Mouse (Mus musculus): Measurements from ENCODE around the gene Slc26a3.
A peak's percentile ranks its signal among the peaks of the same experiment; 100 is the strongest.
"Not testable (repeated sequence)": the region's sequence is repeated elsewhere in the genome, so short reads cannot be mapped to it uniquely, and the experiment has no call there.

The Slc26a3 gene

DNA sequence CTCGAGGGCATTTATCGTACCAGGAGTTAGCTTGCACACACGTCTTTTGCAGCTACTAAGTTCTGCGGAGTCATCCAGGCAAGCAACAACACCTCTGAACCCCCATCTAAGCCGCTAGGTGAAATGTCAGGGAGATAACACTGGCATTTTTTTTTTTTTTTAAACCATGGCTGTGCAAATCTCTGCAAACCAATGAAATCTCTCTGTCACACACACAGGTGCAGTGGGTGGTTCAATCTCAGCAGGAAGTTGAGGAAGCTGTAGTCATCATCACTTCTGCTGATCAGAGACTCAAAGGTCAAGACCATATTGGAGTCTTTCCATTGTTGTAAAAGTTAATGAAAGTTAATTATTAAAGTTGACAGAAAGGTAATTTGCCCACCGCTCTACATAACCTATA, 47.1 kb downstream of the Slc26a3 start:
- DNase-seq = no peak

DNA sequence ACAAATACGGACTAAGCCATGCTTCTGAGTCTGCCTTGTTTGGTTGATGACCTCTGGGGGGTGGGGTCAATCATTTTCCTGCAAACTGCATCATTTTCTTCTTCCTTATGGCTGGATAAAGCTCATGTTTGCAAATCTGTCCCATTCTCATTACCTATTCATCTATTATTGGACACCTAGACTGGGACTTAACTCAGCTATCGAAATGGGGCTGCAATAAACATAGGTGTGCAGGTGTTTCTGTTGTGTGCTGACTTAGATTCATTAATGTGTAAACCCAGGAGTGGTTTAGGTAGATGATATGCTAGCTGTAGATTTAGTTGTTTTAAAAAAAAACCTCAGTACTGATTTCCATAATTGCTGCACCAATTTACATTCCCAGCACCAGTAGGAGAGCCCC, 48.9 kb downstream of the Slc26a3 start:
- no peak for DNase-seq

- peak; percentile 5 for DNase-seq
These were observed 53.5 kb downstream of the Slc26a3 start for GRCm38 (mm10) chr12:31444131-31444546.

- peak; percentile 9 for DNase-seq
These were observed 54.2 kb downstream of the Slc26a3 start for GRCm38 (mm10) chr12:31444827-31445226.

- DNase-seq = no peak
These were observed 58.7 kb downstream of the Slc26a3 start for GRCm38 (mm10) chr12:31449341-31449740.

GRCm38 (mm10) chr12:31456271-31456670, 65.6 kb downstream of the Slc26a3 start:
- DNase-seq = no peak

- no peak for DNase-seq
These were observed 67.8 kb downstream of the Slc26a3 start for GRCm38 (mm10) chr12:31458474-31458873.

DNA sequence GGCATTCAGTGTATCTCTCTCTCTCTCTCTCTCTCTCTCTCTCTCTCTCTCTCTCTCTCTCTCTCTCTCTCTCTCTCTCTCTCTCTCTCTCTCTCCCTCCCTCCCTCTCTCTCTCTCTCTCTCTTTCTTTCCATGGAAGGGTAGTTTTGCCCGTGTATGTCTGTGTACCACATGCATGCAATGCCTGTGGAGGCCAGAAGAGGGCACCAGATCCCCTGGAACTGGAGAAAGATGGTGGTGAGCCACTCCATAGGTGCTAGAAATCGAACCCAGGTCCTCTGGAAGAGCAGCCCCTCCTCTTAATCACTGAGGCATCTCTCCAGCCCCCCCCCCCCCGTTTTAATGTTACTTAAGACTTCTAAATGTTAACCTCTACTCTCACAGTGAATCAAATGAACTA, 69.6 kb downstream of the Slc26a3 start:
- not testable (repeated sequence) for DNase-seq

GRCm38 (mm10) chr12:31461371-31461770, 70.7 kb downstream of the Slc26a3 start:
- no peak for DNase-seq

DNA sequence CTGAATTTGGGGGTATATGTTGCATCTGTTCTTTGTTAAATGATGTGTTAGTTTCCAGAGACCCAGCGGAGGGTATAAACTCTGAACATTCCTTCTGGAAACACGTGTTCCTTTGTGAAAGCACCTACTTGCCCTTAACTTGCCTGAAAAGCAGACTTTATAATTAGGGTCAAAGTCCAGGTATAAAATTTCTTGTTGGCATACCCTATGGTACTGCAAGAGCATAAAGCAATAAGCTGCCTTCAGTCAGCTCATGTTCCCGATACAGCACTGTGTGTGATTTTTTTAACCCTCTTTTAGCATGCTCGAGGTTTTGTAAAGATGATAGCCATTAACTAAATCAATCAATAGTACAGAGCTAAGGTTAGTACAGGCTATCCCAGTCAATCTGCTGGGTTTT, 71.9 kb downstream of the Slc26a3 start:
- DNase-seq = no peak

- not testable (repeated sequence) for DNase-seq
These were observed 87.5 kb downstream of the Slc26a3 start for GRCm38 (mm10) chr12:31478182-31478581.

DNA sequence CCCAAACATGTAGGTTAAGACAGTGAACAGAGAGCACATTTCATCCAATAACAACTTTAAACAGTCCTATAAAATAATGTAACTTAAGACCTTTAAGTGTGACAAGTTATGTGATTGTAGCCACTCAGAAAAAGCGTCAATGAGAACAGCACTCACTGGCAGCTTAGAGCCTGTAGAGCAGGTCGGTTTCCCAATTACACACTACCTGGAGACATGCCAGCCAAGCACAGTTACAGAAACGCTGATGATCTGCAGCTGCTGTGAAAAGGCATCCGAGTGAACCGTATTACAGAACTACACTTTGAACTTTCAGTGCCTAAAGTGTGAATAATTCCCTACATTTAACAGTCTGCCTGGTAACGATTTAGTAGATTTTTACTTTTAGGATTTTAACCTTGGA, 95.8 kb downstream of the Slc26a3 start:
- DNase-seq = peak; percentile 13

DNA sequence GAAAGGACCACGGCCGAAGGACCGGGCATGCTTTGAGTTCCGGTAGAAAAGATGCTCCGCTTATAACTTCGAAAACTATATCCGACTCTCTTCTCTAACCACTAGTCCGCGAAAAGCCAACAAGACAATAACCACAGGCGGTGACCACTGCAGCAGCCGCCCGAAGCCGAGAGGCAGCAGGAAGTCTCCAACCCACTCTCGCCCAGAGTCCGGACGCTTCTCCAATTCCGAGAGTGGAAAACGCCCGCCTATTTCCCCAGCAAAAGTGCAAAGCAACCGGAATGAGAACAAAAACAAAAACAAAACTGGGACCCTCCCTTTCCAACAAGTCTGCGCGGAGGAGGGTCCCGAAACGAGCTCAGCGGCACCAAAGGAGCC, 108.3 kb downstream of the Slc26a3 start:
- DNase-seq = no peak

- peak; percentile 96 for DNase-seq
These were observed 108.9 kb downstream of the Slc26a3 start, which contains the start of gene Cbll1 for GRCm38 (mm10) chr12:31499314-31500131. Gene Cbll1, minus strand, starts transcription at chr12:31499616.

GRCm38 (mm10) chr12:31500196-31500595, 109.5 kb downstream of the Slc26a3 start:
- no peak for DNase-seq

DNA sequence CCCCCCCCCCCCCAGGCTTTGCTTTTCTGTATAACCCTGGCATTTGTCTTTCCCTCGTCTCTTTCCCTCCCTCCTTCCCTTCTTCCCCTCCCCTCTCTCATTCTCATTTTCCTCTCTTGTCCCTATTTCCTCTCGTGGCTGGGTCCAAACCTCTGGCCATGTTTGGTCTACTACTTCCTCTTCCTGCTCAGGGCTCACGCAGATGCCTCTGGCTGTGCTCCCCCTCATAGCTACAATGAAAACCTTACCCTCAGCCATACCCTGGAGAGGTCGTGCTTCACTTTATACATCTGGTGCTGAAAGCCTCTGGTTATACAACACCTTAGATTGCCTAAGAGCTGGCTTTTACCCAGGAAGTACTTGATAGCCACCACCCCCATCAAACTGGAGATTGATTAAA, 110.6 kb downstream of the Slc26a3 start:
- no peak for DNase-seq

DNA sequence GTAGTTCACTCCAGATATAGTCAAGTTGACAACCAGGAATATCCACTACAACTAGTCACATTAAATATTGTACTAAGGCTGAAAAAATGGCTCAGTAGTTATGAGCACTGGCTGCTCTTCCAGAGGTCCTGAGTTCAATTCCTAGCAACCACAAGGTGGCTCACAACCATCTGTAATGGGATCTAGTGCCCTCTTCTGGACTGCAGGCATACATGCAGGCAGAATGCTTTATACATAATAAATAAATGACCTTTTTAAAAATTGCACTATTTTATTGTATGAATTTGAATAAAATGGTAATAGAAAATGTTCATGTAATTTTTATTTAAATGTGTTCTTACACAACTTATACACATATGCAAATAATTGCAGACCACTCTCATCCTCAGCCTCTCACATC, 112.5 kb downstream of the Slc26a3 start:
- no peak for DNase-seq

DNA sequence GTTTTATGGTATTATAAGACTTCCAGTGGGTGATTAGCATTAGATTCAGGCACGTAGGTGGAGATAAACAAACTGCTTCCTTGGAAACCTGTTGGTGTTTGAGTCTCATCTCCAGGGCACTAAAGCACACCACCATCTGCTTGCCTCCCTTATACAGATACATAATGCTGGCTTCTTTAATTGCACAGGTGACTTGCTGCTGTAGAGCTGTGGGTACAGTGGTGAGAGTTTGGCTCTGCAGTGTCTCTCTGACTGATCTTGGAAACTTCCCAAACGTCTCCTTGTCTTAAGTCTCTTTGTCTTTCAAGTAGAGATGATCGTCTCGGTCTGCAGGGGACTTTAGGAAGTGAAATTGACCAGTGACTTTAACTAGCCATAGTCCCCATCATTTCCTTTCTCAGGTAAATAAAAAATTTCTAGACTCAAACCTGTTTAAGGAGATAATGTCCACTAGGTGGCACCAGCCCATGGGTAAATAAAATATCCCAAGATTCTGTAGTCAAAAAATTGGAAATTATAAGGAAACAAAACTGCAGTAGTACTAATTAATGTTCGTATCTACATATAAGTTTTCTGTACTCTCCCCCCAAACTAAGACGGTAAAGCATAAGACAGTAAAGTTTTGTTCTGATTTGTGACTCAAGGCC, 117.2 kb downstream of the Slc26a3 start:
- DNase-seq = peak; percentile 40

- no peak for DNase-seq
These were observed 117.8 kb downstream of the Slc26a3 start for GRCm38 (mm10) chr12:31508496-31508895.

- DNase-seq = no peak
These were observed 120.5 kb downstream of the Slc26a3 start for GRCm38 (mm10) chr12:31511218-31511617.

DNA sequence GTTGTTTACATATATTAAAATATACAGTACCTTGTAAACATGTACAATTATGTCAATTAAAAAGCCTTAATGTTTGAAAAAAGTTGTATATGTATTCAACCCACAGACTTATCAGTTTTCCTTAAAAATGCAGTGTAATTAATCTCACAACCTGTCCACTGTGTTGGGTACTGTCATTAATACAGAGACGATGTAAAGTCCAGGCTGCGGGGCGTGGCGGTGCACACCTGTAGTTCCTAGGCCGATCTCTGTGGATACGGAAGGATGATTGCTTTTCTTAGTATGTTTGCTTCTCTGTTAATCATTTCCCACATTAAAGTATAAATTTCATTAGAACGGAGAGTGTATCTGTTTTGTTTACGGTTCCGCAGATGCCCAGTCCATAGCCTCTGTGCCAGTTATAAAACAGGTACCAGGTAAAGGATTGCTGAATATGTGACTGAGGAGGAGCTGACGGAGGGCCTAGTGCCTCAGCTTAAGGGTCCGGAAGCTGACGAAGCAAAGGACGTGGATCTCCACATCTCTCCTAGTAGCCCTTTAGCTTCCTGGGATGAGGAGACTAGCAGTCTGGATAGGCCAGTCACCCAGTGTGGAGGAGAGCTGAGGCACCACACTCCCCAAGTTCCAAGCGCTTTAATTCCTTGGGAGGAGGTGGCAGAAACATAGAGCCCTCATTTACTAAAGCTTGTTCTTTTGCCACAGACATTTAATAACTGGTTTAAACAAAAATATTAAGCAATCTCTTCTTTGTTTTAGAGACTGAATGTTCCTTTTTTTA, 122.2 kb downstream of the Slc26a3 start:
- DNase-seq = no peak

DNA sequence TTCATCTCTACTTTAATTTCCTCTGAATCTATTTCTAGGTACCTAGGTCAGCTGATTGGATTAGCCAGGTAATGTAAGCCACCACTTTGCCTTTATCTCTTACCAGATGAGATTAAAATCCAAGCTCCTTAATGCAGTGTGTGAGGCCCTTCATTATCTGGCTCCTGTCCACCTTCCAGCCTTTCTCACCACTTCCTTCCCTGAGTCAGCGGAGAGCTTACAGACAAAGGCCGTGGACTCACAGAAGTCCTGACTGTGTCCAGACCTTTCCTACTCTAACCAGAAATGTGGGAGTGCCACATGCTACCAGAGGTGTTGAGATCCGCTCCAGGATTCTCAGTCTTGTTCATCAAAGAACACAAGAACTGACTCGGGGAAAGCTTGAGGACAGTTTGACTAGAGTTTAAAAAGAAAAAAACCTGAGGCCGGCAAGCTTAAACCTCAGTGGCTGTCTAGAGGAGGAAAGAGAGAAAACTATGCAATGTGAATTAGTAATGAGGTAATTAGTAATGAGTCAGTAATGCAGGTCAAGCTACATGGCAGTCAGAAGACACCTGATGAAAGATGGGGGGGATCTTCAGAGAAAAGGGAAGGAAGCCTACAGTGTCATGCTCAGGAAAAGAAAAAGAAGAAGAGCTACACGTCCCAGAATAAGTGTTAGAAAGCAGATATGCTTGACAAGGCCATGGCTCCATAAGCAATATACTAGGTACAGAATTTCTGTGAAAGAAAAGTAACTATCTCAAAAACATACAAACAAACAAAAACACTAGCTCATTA, 123.2 kb downstream of the Slc26a3 start:
- DNase-seq = no peak

- no peak for DNase-seq
These were observed 129.4 kb downstream of the Slc26a3 start for GRCm38 (mm10) chr12:31520119-31520518.
